Mouse (Mus musculus): ENCODE data around the gene Spag9.

DNA sequence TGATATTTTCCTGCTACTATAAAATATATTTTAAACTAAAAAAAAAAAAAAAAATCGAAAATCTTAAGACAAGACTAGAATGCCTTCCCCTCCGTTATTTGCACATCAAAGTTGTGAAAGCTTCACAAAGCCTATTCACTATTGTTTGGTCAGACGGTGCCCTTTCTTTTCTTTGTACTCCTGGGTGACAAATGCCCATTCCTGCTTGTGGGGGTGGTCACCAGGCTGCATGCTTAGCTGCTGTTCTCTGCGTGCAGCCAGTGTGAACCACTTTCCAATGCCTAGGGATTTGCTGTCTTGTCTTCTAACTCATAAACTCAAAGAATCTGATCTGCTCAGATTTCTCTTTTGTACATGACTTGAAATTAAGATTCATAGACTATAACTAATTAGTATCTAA, 49.1 kb downstream of the Spag9 start:
- no peak for TF ChIP-seq POLR2A (IDR thresholded peaks at IDR 0.05; ENCODE audit: low read depth, low read length)
- no peak for TF ChIP-seq CTCF (conservative IDR thresholded peaks at IDR 0.05; ENCODE audit: insufficient read depth, insufficient read length, low read depth, low read length)

Measured in kidney, adult 2 months (tissue).